Mouse (Mus musculus) brain, adult 2 months (tissue): ENCODE data around the gene Zfp91.
A peak's percentile ranks its signal among the peaks of the same experiment; 100 is the strongest.

Experiments
- DNase-seq: peaks from one replicate; pipeline ENCODE4 v3.0.0; 2011; ENCODE audit warnings: low read depth, low spot score

Zfp91 gene

DNA sequence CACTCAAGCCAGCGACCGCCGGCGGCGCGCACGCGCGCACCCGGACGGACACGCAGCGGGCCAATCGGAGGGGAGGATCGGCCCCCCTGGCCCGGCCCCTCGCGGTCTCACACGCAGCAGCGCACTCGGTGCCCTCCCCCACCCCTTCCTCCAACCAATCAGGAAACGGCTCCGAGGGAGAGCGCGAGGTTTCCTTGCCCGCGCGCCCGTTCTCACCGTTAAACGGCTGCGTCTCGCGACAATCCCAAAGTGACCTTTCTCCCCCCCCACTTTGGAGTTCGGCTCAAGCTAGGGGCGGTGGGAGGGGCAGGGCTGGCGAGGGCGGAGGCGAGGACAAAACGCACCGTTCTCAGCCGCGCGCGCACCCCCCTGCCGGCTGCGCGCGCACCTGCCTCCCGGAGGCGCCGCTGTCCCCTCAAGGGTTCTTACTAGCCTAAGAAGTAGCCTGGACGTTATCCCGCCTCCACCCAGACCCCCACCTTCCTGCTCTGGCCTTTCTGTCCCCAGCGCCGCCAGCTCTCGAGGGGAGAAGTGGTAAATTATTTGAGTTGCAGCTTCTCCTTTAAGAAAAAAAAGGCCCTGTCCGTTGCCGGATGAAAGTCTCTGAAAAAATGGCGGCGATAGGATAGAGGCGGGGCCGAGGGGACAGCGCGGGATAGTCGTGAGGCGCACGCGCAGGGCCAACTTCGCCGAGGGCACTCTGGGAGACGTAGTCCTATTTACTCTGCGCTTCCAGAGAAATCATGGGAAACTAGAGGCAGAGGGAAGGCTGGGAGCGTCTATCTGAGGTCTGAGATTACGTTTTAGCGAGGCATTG, at the start of gene Zfp91, which contains the start of gene Lpxn:
Gene Zfp91, minus strand, starts transcription at position 616 of the 817 bp plus-strand sequence.
Gene Lpxn, plus strand, starts transcription at position 683 of the 817 bp plus-strand sequence.
- peak; percentile 100 for DNase-seq

DNA sequence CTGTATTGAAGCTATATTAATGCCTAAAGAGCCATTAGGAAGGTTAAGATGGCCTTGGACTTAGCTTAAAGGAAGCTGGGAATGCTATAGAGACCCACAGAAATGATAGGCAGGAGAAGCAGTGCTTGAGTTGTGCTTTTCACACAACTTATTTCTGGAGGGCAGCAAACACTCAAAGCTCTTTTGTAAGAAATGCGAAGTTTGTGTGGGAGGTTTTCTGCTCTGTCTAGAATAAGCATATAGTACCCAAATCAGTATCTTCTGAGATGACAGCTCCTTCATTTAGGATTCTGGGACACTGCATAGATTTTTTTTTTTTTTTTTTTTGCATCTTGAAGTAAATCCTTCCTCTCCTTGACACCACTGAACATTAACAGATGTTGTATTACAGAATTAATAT, 42.6 kb upstream of the Zfp91 start:
- DNase-seq, result peak; percentile 38

DNA sequence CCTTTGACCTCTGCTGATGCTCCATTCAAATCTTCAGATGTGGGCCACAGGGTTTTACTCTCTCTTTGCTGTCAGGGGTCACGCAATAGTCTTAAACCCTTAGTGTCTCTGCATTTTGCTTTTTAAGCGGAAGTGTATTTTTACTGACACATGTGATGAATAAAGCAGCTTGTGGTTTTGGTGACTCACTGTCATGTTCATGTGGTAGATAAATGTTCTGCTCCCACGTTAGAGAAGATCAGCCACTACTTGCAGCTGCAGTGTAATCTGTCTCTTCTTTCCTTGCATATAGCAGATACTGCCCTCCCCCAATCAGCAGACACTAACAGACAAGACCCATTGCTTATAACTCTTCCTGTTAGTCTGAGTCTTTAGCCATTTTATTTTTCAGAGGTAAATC, 37.7 kb upstream of the Zfp91 start:
- DNase-seq, result peak; percentile 69

DNA sequence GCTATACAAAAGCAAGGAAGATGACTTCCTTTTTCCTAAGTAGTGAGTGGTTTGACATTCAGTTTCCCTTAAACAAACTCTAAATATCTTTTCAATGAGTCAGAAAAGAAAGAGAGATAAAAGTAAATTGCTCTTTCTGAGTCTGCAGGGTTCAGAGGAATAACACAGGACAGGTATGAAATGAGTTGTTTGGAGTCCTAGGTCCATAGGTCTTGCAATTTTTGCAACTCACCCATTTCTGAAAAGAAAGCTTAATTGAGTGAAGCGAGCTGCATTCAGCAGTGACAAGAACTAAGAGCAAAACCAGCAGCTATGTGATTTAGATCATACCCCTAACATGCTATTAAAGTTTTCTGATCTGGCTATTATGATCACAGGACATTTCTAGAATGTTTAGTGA, 35.6 kb upstream of the Zfp91 start:
- no peak for DNase-seq

DNA sequence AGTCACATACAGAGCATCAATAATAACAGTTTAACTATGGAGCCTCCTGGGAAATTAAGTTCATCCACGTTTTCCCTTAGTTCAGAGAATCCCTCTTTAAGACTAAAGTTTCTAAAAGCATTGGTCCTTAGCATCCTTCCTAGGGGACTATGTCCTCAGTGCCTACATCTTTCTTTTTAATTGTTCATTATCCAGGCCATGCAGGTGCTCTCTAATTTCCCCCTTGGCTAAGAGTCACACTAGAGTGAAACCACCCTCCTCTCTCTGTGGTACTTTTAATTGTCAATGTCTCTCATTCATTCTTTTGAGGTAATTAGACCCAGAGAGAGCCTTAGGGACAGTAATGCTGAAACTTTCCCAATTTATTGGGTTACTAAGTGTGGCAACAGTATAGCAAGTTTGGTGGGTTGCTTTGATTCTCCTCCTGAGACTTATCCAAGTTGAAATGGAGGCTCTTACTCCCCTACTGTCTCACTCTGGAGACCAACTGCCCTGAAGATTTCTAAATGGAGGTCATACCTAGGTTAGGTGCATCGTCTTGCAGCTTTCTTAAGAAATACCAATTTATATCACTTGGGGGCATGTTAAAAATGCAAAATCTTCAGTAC, 35.0 kb upstream of the Zfp91 start:
- no peak for DNase-seq

DNA sequence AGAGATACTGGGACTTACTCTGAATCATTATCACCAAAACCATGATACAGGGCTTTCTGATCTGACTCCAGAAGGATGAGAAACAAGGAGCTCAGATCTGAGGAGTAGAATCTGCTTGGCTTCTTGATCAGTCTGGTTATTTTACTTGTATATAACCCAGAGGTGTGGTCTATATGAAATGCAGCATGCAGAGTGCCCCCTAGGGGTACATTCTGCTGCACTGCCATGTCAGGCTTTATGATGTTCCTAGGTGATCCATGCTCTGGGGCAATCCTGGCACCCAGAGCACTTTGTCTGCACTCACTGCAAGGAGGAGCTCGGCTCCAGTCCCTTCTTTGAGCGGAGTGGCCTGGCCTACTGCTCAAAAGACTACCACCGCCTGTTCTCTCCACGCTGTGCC, 28.6 kb upstream of the Zfp91 start:
- no peak for DNase-seq

DNA sequence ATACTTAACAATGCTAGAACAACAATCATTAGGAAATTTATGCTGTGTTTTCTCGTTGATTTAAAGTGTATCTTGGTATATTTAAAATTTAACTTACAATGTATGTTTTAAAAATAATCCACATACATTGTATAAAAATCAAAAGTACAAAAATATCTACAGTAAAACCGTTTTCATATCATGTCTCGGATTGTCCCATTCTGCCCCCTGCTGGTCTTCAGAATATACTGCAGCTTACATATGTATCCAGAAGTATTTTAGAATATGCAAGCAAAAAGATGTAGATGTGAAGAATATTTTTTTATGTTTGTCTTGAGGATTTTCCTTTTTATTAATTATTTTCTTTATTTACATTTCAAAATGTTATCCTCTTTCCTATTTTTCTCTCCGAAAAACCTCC, 24.5 kb upstream of the Zfp91 start:
- DNase-seq, result peak; percentile 59

DNA sequence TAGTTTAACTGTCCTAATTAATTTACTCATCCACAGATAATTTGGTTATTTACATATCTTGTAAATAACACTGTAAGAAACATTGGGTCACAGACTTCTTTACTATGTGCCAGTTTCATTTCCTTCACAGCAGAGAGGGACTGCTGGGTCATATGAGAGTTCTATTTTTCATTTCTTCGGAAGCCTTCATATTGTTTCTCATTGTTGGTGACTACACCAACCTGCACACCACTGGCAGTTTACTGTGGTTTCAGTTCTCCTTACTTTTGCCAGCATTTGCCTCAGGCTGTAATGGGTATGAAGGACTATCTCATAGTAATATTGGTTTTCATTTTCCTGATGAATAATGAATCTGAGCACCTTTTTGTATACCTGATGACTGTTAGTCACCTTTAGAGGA, 22.6 kb upstream of the Zfp91 start:
- DNase-seq, result no peak

DNA sequence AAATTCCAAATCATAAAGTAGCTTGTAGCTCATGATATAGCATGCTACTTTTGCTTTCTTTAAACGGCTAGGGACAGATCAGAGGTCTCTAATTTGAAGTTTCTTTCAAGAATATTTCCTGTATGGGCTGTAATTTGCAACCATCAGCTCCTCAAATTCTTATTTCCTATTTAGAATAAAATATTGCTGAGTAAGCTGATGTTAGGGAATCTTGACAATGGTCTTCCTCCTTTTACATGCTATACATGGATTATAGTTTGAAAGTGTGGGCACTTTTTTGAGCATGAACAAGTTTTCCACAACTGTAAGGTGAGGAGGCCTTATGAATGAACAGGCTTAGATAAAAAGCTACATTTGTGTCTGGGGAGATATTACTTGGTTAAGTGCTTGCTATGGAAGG, 18.0 kb upstream of the Zfp91 start:
- no peak for DNase-seq

DNA sequence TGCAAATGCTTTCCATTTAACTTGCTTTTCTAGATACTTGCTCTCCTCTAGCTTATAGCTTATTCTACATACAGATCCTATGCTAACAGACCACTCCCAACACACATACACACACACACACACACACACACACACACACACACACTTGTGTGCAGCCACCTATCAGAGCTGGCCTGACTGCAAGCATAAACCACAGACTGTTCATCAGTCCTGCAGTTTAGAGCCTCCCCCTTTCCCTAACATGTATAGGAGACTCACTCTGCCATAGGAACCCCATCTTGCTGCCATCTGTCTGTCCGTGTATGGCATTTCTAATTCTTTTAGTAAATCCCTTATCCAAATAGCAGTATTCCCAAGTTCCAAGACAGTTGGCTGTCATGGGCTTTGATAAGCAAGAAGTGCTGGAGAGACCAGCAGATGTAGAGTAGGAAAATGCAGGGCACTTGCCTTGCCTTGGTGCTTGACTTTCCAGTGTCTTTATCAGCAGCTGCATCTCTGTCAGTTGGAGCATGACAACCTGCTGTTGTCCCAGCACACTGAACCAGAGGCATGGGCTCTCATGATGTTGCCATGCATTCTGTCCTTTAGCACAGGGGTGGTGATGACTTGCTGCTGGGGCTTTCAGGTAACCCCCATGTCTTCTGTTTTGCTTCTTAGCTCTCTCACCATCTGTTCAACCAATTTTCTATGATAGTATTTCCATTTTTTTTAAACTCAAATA, 16.9 kb upstream of the Zfp91 start:
- DNase-seq, result no peak

DNA sequence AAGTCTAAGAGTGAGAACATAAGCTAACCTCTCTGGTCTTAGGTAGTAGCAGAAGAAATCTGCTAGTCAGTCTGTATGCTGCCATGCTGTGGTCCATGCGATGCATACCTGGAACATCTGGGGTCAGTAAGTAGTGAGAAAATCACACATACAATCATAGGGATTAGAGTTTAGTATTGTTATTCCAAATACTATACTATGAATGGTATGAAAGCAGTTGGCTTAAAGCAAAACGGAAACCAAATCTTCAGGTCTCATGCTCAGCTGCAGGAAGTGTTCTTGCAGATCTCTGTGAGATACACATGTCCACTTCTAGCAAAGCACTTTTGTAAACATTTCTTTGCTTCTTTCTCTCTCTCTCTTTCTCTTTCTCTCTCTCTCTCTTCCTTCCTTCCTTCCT, 10.3 kb upstream of the Zfp91 start:
- no peak for DNase-seq

DNA sequence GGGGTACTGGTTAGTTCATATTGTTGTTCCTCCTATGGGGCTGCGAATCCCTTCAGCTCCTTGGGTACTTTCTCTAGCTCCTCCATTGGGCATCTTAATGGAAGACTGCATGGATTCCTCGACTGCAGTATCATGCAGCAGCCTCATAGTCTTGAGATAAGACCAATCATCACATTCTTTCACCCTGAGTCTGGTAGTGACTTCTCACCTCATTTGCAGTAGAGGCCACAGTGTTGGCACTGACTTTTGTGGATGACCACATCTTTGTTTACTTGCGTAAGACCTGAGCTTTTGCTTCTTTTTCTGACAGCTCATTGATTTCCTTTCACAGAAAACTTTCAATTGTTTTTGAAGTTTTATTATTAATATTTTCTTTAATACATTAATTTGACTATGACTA, 9.8 kb upstream of the Zfp91 start:
- no peak for DNase-seq

DNA sequence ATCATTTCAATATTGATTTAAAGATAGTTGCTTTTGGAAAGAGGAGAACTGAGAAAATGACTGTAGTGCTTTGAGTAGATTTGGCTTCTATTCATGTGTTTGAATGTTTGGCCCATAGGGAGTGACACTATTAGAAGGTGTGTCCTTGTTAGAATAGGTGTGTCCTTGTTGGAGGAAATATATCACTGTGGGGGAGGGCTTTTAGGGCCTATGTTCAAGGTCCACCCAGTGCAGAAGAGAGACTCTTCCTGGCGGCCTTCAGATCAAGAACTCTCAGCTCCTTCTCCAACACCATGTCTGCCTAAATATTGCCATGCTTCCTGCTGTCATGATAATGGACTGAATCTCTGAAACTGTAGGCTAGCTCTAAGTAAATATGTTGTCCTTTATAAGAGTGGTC, 8.3 kb upstream of the Zfp91 start:
- DNase-seq, result no peak

DNA sequence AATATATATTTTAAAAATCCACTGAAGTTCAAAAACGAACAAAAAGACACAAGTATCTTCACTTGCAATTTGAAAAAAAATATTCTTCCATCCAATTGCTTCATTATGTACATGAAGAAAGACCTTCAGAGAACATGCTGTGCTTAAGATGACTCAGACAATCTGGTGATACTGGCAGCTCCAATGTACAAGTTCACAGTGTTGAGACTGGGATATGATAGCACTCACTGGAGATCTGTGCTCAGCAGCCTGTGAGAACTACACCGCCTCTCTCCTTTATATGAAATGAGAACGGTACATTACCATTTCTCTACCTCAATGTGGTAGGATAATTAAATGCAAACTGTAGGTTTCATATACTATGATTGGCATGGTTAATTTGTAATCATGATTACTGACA, 6.9 kb upstream of the Zfp91 start:
- DNase-seq, result peak; percentile 91

DNA sequence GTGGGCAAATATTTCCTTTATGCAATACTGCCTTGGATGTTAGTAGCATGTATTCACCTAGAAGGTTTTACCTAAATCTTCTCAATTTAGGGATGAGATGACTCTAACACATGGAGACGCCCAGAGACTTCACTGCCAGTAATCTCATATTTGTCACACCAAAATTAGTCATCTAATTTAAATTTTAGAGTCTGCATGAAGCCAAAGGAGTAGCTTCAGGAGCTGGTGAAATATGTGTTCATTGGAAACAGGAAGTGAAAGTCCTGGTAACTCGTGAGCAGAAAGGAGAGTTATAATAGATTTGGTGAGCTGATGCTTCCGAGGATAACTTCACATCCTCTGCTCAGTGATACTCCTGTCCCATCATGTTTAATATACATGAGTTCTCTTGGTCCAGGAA, 5.1 kb upstream of the Zfp91 start:
- peak; percentile 16 for DNase-seq

DNA sequence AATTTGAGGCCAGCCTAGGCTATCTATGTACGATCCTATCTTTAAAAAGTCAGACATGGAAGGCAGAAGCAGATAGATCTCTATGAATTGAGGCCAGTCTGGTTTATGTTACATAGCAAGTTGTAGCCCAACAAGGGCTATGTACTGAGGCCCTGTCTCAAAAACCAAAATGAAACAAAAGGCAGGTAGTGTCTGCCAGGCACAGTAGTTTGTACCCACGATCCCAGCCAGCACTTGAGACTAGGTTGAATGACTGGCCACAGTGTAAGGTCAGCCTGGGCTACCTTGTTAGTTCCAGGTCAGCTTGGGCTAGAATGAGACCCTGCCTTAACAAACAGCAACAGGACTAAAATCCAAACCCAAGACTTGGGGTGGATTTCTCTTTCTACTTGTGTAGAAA, 4.7 kb upstream of the Zfp91 start:
- no peak for DNase-seq

DNA sequence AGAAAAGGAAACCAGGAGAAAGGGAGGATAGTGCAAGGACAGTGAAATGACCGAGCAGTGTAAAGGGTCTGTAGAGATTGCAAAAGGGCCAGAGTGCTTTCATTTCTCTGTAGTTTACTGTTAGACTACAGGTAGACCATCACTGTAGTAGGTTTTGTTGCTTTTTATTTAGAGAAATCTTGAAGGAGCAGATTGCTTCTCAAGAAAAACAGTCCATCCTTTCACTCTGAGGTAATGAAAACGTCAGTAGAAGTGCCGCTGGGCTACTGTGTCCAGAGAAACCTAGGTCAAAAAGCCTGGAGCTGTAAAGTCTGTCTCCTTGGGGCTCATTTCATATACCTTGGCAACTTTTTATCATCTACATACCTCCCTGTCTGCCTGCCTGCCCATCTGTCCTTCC, 3.2 kb upstream of the Zfp91 start:
- DNase-seq, result no peak

DNA sequence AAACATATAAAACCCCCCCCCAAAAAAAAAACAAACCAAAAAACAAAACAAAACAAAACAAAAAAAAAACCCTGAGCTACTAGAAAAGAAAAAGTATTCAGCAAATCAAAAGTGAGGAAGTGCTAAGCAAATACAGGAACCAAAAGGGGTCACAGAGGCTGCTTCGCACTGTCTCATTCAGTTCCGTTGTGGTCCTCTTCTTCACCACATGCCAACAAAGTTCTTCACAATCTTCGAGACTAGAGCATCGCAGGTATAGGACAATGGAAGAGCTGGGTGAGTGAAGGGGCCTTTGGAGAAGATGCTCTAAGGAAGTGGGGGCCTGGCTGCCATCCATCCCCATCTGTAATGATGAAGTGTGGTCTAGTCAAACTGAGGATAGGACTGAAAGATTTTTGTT, 2.5 kb upstream of the Zfp91 start:
- DNase-seq, result peak; percentile 13

DNA sequence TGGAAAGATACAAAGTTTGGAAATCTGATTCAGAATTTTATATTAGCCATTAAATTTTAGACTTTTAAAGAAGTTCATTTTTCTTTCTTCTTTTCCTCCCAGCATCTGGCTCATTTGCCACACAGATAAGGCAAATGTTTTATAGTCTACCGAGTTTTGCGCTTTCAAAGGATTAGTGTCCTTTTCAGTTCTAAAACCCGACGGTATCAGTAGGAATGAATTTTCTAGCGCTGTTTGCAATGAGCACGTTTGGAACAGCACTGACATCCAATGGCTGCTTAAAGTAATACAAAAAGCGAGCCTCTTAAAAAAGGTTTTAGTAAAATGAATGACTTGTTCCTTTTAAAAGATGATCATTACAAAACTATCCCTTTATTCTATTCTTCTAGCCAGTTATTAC, 1.1 kb upstream of the Zfp91 start:
- DNase-seq, result peak; percentile 84

DNA sequence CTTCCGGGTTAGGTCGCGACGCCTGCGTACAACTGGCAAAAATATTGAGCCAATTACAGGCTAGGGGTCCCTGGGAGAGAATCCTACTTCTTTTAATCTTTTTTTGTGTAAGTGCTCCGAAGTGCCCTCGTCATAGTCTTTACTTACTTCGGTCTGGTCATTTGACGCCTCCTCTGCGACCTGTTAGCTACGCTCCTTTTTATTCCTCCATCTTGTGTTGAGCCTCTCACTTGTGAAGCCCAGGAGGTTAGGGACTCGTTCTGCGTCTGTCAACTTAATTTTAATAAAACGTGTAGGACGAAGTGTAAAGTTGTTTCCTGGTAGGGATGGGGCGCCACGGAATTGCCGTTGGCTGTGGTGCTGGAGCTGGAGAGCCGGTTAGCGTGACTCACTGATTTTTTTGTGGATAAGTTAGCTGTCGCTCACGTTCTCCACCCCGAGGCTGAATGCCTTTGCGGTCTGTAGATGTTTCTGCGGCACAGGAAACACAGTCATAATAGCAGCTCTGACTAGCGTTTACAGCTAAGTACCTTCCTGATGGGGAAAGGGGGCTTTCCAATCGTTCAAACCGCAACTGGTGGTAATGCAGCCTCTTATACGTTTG, 504 bp upstream of the Zfp91 start:
- peak; percentile 80 for DNase-seq

DNA sequence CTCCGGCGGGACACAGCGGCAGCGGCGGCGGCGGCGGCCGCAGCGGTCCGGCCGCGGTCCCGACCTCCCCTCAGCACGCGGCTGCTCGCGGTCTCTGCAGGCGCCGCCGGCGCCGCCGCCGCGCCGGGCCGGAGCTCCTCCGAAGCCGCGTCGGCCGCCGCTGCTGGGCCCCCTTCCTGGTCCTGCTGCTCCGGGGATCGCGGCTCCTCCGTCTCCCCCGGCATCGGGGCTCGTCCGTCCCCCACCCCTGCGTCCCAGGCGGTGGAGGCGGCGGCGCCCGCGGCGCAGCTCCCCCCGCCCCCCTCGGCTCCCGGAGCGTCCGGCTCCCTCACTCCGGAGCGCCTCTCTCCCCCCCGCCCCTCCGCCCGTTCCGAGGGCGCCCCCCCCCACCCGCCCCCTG, 816 bp downstream of the Zfp91 start:
- no peak for DNase-seq
